Mouse (Mus musculus) limb, embryonic 12.5 days (tissue): ENCODE measurements around the gene Adamtsl2. TPM values are rescaled to one million over a fixed set of nuclear protein-coding genes. Genes with fewer than 3 reads are reported as not detected.

Source experiments
- ATAC-seq: fragments of 200-750 bp; cut with Nextera tagmentation; 2 replicates; pipeline ENCODE4 v1.8.0; 2017; ENCODE audit warnings: low read depth, moderate TSS enrichment; ENCODE audit not compliant: insufficient number of reproducible peaks, insufficient read depth, low FRiP score, low TSS enrichment
- H3K27ac ChIP-seq: fragments of 300-500 bp; sonication (generic); 2 replicates; pipeline ENCODE4 v1.5.1; 2016; ENCODE audit warnings: mild to moderate bottlenecking, moderate library complexity
- H3K27me3 ChIP-seq: fragments of 300-500 bp; sonication (generic); 2 replicates; pipeline ENCODE4 v1.6.1; 2016; ENCODE audit warnings: mild to moderate bottlenecking, moderate library complexity
- H3K36me3 ChIP-seq: fragments of 300-500 bp; sonication (generic); 2 replicates; pipeline ENCODE4 v1.6.1; 2016; ENCODE audit warnings: mild to moderate bottlenecking, moderate library complexity
- H3K4me1 ChIP-seq: fragments of 300-500 bp; sonication (generic); replicated peaks from 2 replicates; pipeline ENCODE4 v1.6.1; 2016
- H3K4me2 ChIP-seq: fragments of 300-500 bp; sonication (generic); 2 replicates; pipeline ENCODE4 v1.6.1; 2016; ENCODE audit warnings: mild to moderate bottlenecking, moderate library complexity
- H3K4me3 ChIP-seq: fragments of 300-500 bp; sonication (generic); replicated peaks from 2 replicates; pipeline ENCODE4 v1.5.1; 2016; ENCODE audit warnings: mild to moderate bottlenecking
- H3K9ac ChIP-seq: fragments of 300-500 bp; sonication (generic); replicated peaks from 2 replicates; pipeline ENCODE4 v1.6.1; 2016; ENCODE audit warnings: mild to moderate bottlenecking, moderate library complexity
- H3K9me3 ChIP-seq: fragments of 300-500 bp; sonication (generic); 2 replicates; pipeline ENCODE4 v1.6.1; 2016; ENCODE audit warnings: mild to moderate bottlenecking, moderate library complexity
- WGBS: fragments of 180-500 bp; shearing (Covaris S2); methylation state at CpG from one replicate; pipeline ENCODE4 v1.1.7; 2016; 5-methylcytosine and 5-hydroxymethylcytosine counted together
- polyA plus RNA-seq: library from polyadenylated mRNA; unstranded; fragments of >200 nt; fragmentation: Nextera tagmentation; extraction: Ambion mirVana; gene quantifications from 2 replicates; pipeline ENCODE4 v1.2.1, GENCODE M21; 2016

Gene Adamtsl2
- polyA plus RNA-seq, 1 experiment from 2014 or later, result 11.8 TPM

DNA sequence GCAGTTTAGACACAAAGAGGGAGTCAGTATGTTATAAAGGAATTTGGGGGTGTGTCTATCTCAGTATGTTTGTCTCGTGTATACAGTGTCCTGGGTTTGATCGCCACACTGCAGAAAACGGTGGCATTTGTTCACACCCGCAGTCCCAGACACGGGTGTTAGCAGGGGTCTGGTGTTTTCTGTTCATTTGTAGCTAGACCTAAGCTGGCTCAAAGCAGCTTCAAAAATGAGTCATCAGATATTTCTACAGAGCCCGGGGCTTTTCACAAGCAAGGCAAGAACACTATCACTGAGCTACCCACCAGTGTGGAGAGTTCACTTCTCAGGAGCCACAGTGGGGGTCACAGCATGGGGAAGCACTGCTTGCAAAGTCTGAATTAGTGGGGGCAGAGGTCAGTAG lies 29.8 kb upstream of the Adamtsl2 start:
- Histone ChIP-seq H3K4me3 (no peak overlapping the region), H3K27ac (no peak overlapping the region), H3K9me3 (no peaks in the 10 kb centered on the region), H3K4me2 (no peak overlapping the region), H3K4me1 (peaks cover under 1% of the 10 kb centered on the region; the same call in 1 of the 2 replicates), H3K27me3 (no peaks in the 10 kb centered on the region), H3K9ac (no peak overlapping the region), H3K36me3 (no peaks in the 10 kb centered on the region)
- 66% methylated on average over 6 of the region's 6 CpGs for WGBS
- ATAC-seq, result no peak

DNA sequence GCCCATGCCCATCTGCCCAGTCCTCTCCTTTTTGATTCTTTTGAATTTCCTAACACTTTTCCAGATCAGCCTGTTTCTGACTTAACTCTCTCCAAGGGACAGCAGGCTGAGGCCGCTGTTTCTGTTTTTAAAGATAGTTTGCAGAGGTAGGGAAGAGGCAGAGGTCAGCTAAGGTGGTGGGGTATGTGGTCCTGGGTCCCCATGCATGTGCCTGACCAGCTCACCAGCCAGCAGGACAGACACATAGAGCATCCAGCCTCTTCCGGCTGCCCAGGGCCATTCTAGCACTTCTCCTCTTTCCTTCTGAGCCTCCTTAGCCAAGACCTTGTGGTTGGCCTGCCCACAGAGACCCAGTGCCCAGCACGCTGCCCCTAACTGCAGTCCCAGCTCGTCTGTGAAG lies 20.9 kb upstream of the Adamtsl2 start:
- peaks cover 29% of the 10 kb centered on the region for H3K4me1 ChIP-seq
- ATAC-seq, result no peak
- 21% methylated on average over 4 of the region's 4 CpGs for WGBS
- no peaks in the 10 kb centered on the region for H3K36me3 ChIP-seq
- H3K4me2 ChIP-seq, result peak overlapping the region; percentile 36
- no peaks in the 10 kb centered on the region for H3K27me3 ChIP-seq
- peak overlapping the region; percentile 71 for H3K27ac ChIP-seq
- no peaks in the 10 kb centered on the region for H3K9me3 ChIP-seq
- H3K9ac ChIP-seq, result no peak overlapping the region
- no peak overlapping the region for H3K4me3 ChIP-seq

DNA sequence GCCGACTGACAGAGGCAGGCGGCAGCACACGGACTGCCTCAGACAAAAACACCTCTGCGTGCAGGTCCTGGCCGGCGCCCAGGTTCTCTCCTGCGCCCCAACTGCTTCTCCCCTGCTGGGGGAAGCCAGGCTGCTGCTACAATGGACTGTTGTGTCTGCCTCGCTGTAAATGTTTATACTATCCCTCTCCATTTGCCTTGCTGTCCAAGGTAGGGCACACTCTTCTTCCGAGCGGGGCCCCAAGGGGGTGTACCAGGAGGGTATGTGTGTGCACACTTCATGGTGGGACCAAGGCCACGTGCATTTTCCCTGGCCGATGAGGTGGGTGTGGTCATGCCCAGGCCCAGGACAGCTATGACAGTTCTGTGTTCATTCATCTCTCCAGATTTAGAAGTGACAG lies 20.4 kb upstream of the Adamtsl2 start:
- Histone ChIP-seq H3K4me2 (peak overlapping the region; percentile 36), H3K27me3 (no peaks in the 10 kb centered on the region), H3K4me1 (peaks cover 29% of the 10 kb centered on the region), H3K4me3 (no peak overlapping the region), H3K9me3 (no peaks in the 10 kb centered on the region), H3K27ac (peak overlapping the region; percentile 71), H3K9ac (no peak overlapping the region), H3K36me3 (no peaks in the 10 kb centered on the region)
- ATAC-seq, result peak; percentile 40; the same call in 1 of the 2 replicates
- 10% methylated on average over 12 of the region's 12 CpGs for WGBS

DNA sequence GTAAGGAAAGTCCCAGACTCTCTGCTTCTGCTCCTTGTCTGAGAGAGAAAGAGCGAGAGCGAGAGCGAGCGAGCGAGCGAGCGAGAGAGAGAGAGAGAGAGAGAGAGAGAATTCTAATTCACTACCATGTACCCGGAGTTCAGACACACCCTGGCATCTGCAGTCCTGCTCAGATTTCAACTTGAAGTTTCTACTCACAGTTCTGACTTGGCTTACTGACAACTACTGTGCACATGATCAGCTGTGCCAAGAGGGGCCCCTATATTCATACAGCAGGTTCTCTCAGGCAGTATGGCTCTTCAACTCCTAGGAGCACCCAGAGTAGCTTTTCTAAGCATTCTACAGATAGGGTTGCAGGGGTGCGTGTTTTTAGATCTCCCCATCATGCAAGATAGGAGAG lies 20.0 kb upstream of the Adamtsl2 start:
- no peak overlapping the region for H3K9ac ChIP-seq
- no peaks in the 10 kb centered on the region for H3K27me3 ChIP-seq
- peak overlapping the region; percentile 71; the same call in 1 of the 2 replicates for H3K27ac ChIP-seq
- no peak for ATAC-seq
- peaks cover 29% of the 10 kb centered on the region for H3K4me1 ChIP-seq
- WGBS, result 75% methylated on average over 9 of the region's 9 CpGs
- no peaks in the 10 kb centered on the region for H3K36me3 ChIP-seq
- no peaks in the 10 kb centered on the region for H3K9me3 ChIP-seq
- H3K4me3 ChIP-seq, result no peak overlapping the region
- peak overlapping the region; percentile 36; the same call in 1 of the 2 replicates for H3K4me2 ChIP-seq

DNA sequence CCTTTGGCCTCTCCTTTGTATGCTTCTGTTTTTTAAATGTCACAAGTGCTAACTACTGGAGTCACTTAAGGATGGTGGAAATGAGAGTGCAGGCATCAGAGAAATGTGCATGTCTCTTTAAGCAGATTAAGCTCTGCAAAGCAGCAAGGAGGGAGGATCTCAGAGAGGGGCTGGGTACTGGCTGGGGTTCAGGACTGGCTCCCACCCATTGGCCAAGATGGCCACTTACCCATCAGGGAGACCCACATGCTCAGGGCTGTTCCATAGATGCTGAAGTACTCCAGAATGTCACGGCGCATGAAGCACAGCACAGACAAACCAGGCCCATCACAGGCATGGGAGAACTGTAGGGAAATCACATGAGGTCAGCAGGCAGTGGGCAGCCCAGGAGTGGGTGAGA lies 12.1 kb upstream of the Adamtsl2 start:
- Histone ChIP-seq H3K27ac (no peak overlapping the region), H3K4me3 (no peak overlapping the region), H3K4me1 (peaks cover 18% of the 10 kb centered on the region), H3K36me3 (no peaks in the 10 kb centered on the region), H3K9me3 (no peaks in the 10 kb centered on the region; the same call in 1 of the 2 replicates), H3K9ac (no peak overlapping the region), H3K4me2 (no peak overlapping the region), H3K27me3 (no peaks in the 10 kb centered on the region)
- ATAC-seq, result no peak
- 95% methylated on average over 2 of the region's 2 CpGs for WGBS

DNA sequence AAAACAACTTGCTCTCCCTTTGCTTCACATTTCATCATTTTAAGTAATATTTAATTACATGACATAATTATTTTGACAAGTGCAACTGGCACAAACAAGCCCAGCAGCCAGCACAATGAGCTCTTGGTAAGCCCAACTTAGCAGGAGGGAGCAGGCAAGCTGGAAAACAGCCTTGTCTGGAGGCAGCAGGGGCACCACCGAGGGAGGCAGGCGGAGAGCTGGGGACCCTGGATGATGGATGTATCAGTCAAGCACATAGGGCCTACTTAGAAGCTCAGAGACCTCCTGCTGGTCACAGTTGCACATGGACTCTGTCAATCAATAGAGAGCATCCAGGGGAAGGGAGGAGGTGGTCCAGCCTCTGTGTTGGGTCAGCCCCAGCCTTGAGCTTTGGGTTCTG lies 11.2 kb upstream of the Adamtsl2 start:
- Histone ChIP-seq H3K36me3 (no peaks in the 10 kb centered on the region), H3K4me3 (no peak overlapping the region), H3K27me3 (no peaks in the 10 kb centered on the region), H3K27ac (0 out of 2 replicates have a peak overlapping the region, but pooled peaks have one; percentile 1), H3K9me3 (no peaks in the 10 kb centered on the region; the same call in 1 of the 2 replicates), H3K4me1 (peaks cover 26% of the 10 kb centered on the region), H3K9ac (no peak overlapping the region; the same call in 1 of the 2 replicates), H3K4me2 (no peak overlapping the region)
- no peak for ATAC-seq
- WGBS, result 43% methylated on average over 2 of the region's 2 CpGs

DNA sequence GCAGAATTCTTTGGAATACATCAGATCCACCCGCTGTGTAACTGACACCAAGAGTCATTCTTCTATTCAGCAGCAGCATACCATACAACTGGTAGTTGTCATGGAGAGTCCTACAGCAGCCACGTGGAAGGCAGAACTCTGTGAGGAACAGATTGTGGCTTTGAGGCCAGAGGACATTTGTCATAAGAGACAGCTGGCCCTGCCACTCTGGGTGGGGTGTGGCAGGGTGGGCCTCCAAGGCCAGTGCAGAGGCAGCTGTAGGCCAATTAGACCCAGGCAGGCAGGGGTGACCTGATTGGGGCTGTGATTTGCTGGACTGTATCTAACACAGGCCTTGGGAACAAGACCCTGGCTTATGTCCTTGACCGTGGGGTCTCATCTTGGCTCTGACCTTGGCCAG lies 9.5 kb upstream of the Adamtsl2 start:
- 59% methylated on average over 3 of the region's 3 CpGs for WGBS
- peaks cover 43% of the 10 kb centered on the region for H3K4me1 ChIP-seq
- H3K27me3 ChIP-seq, result no peaks in the 10 kb centered on the region
- ATAC-seq, result no peak
- no peak overlapping the region for H3K4me3 ChIP-seq
- no peaks in the 10 kb centered on the region; the same call in 1 of the 2 replicates for H3K9me3 ChIP-seq
- no peak overlapping the region for H3K9ac ChIP-seq
- H3K4me2 ChIP-seq, result no peak overlapping the region
- H3K27ac ChIP-seq, result no peak overlapping the region
- H3K36me3 ChIP-seq, result no peaks in the 10 kb centered on the region

DNA sequence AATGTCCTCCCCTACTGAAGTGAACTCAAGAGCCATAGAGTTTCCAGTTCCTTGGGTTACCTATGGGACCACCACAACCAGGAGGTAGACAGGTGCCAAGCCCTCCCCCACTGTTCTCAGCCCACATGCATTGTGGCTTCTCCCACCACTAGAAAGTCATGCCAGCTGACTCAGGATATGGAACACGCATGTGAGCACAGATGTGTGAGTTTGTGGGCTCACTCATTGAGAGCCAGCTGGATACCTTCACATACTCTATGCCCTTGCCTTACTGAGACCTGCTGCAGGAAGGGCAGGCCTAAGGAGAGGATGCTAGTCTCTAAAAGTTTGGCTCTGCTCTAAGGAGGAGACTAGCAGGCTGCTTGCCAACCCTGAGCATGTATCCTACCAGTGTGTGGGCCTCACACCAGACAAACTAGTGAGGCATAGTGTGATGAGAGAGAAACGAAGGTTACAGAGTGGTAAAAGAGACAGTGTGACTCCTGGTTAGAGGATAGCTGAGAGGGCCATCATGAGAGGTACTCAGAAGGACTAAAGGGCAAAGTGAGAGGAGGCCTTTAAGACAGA lies 8.8 kb upstream of the Adamtsl2 start:
- ATAC-seq, result no peak
- Histone ChIP-seq H3K36me3 (no peaks in the 10 kb centered on the region), H3K4me1 (peaks cover 50% of the 10 kb centered on the region), H3K27me3 (no peaks in the 10 kb centered on the region), H3K9ac (no peak overlapping the region), H3K27ac (no peak overlapping the region), H3K4me3 (no peak overlapping the region), H3K4me2 (no peak overlapping the region), H3K9me3 (no peaks in the 10 kb centered on the region)
- WGBS, result 87% methylated on average over 2 of the region's 2 CpGs

DNA sequence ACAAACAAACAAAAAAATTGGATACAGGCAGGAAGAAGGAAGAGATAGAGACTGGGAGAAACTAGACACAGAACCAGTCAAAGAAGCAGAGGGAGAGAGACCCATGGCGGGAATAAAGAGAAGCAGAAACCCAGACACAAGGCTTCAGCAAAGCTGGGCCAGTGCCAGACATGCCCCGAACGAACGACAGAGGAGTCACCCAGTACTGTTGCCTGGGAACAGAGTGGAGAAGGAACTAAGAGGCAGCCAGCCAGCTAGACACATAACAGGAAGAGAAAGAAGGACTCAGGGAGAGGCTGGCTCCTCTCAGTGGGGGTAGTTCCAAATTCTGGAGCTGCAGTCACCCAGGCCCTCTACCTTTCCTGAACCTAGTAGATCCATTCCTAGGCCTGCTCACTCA lies 8.0 kb upstream of the Adamtsl2 start:
- H3K4me1 ChIP-seq, result peaks cover 58% of the 10 kb centered on the region
- H3K9ac ChIP-seq, result no peak overlapping the region
- H3K4me3 ChIP-seq, result 0 out of 2 replicates have a peak overlapping the region, but pooled peaks have one; percentile 3
- peak overlapping the region; percentile 92; the same call in 1 of the 2 replicates for H3K27ac ChIP-seq
- no peak for ATAC-seq
- H3K4me2 ChIP-seq, result no peak overlapping the region
- no peaks in the 10 kb centered on the region for H3K27me3 ChIP-seq
- no peaks in the 10 kb centered on the region for H3K9me3 ChIP-seq
- no peaks in the 10 kb centered on the region for H3K36me3 ChIP-seq
- WGBS, result 36% methylated on average over 4 of the region's 4 CpGs

DNA sequence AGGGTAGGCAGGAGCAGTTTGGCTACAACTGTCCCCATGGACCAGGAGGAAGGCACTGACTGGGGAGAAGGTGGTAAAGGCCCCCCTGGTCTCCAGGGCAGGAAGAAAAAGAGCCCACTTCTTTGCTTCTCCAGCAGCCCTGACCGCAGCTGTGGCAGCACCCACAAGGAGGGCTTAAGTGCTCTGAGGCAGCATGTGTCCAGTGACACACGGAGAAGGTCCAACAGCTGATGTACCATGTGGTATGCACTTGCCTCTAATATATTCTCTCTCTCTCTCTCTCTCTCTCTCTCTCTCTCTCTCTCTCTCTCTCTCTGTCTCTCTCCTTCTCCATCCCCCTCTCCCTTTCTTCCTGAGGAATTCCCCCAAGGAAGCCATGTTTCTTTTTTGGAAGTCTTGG lies 7.2 kb upstream of the Adamtsl2 start, which contains the start of gene Mymk:
Gene Mymk (minus strand): TSS at position 202 of the 400 bp plus-strand sequence.
- H3K9me3 ChIP-seq, result no peaks in the 10 kb centered on the region
- H3K27ac ChIP-seq, result peak within 1 kb of the TSS; percentile 92
- ATAC-seq, result no peak
- 76% methylated on average over 2 of the region's 2 CpGs for WGBS
- H3K4me2 ChIP-seq, result peak within 1 kb of the TSS; percentile 21
- 0 out of 2 replicates have a peak within 1 kb of the TSS, but pooled peaks have one; percentile 3 for H3K4me3 ChIP-seq
- H3K4me1 ChIP-seq, result peaks cover 66% of the 10 kb centered on the region
- H3K9ac ChIP-seq, result no peak within 1 kb of the TSS
- no peaks in the 10 kb centered on the region for H3K36me3 ChIP-seq
- H3K27me3 ChIP-seq, result no peaks in the 10 kb centered on the region

DNA sequence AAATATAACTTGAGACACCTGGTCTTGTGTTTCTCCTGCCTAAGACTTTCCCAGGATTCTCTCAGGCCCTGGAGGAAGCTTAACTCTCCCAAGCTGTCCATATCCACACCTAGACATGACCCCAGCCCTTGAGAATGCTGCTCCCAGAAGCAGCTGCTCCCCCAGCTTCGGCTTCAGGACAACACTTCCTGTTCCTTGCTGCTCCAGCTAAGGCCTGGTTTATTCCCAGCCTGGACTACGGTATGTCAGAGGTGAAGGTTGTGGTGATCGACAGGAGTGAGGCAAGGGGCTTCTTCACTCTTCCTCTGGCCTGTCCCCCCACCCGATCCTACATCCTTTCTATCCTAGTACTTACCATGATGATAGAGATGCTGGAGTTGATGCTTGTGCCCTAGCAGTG lies 5.8 kb upstream of the Adamtsl2 start:
- Histone ChIP-seq H3K27ac (peak overlapping the region; percentile 92), H3K4me1 (peaks cover 74% of the 10 kb centered on the region)

DNA sequence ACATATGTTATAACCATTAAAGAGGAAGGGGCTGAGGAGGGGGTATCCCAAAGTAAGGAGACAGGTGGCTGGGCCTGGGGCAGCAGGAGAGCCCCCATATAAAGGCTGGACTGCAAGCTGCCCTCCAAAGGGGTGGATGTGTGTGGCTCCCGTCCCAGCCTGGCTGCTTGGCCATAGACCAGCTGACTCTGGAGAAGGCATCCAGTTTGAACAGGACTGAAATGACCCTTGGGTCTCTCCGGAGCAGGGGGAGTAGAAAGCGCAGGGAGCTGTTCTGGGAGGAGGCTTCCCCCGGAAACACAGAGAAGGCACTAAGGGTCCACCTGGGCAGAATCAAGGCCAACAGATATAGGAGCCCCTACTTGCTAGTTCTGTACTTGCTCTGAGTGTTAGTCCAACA lies 4.4 kb upstream of the Adamtsl2 start:
- ATAC-seq, result no peak
- no peak overlapping the region for H3K4me2 ChIP-seq
- peaks cover 88% of the 10 kb centered on the region for H3K4me1 ChIP-seq
- no peaks in the 10 kb centered on the region for H3K27me3 ChIP-seq
- 0 out of 2 replicates have a peak overlapping the region, but pooled peaks have one; percentile 0 for H3K9ac ChIP-seq
- H3K9me3 ChIP-seq, result no peaks in the 10 kb centered on the region
- WGBS, result 59% methylated on average over 4 of the region's 4 CpGs
- no peak overlapping the region for H3K4me3 ChIP-seq
- H3K27ac ChIP-seq, result peak overlapping the region; percentile 92
- H3K36me3 ChIP-seq, result no peaks in the 10 kb centered on the region

More for the DNA sequence above, 5.8 kb upstream of the Adamtsl2 start:
- ATAC-seq, result no peak
- no peaks in the 10 kb centered on the region for H3K9me3 ChIP-seq
- no peaks in the 10 kb centered on the region for H3K36me3 ChIP-seq
- no peak overlapping the region for H3K4me2 ChIP-seq
- H3K27me3 ChIP-seq, result no peaks in the 10 kb centered on the region
- H3K4me3 ChIP-seq, result no peak overlapping the region
- H3K9ac ChIP-seq, result no peak overlapping the region
- WGBS, result 66% methylated on average over 4 of the region's 4 CpGs
